Mouse (Mus musculus) heart, adult 2 months (tissue): ENCODE measurements around the gene Rpl31.

Source experiments
- CTCF ChIP-seq: fragments of 200-600 bp; IDR thresholded peaks from 2 replicates; pipeline ENCODE4 v1.8.1; 2022; ENCODE audit warnings: antibody characterized with exemption, mild to moderate bottlenecking, moderate library complexity
- EP300 ChIP-seq: fragments of 200-500 bp; IDR thresholded peaks from 2 replicates; pipeline ENCODE4 v1.6.1; 2011; ENCODE audit warnings: low read depth, low read length, control low read depth; ENCODE audit not compliant: insufficient read depth

DNA sequence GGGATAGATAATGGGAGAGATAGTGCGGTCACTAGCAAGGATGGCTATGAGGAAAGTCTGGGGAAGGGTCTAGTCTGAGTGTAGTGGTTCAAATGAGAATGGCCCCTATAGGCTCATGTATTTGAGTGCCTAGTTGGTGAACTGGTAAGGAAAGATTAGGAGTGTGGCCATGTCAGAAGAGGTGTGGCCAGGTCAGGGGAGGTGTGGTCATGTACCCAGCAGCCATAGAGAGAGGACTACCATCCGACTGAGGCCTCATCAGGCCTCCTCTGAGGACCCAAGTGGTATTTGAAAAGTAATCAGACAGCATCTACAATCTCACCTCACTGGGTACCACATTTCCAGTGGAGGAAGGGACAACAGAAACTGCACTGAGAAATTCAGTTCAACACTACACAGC is 20.5 kb downstream of the Rpl31 start:
- TF ChIP-seq CTCF (no peak), EP300 (no peak)
